Mouse (Mus musculus) cortical plate, adult 2 months (tissue): ENCODE results near the gene Zfp69. TPM values are rescaled to one million over a fixed set of nuclear protein-coding genes. Genes with fewer than 3 reads are reported as not detected.

Experiments
- H3K27ac ChIP-seq: fragments of 200-500 bp; 2 replicates; pipeline ENCODE4 v1.5.1; 2012; ENCODE audit warnings: low read length, control low read depth, inconsistent platforms; ENCODE audit not compliant: insufficient read depth
- H3K4me1 ChIP-seq: fragments of 200-500 bp; 2 replicates; pipeline ENCODE4 v1.6.1; 2011; ENCODE audit warnings: low read length; ENCODE audit not compliant: control insufficient read depth, insufficient read depth
- H3K4me3 ChIP-seq: fragments of 200-500 bp; 2 replicates; pipeline ENCODE4 v1.5.1; 2011; ENCODE audit warnings: mild to moderate bottlenecking, low read length, control low read depth; ENCODE audit not compliant: insufficient read depth
- CTCF ChIP-seq: fragments of 200-500 bp; IDR thresholded peaks from 2 replicates; pipeline ENCODE4 v1.5.1; 2011; ENCODE audit warnings: mild to moderate bottlenecking, control low read depth, low read length; ENCODE audit not compliant: insufficient read depth; ENCODE audit errors: extremely low read depth
- POLR2A ChIP-seq: fragments of 200-500 bp; IDR thresholded peaks from 2 replicates; pipeline ENCODE4 v1.6.1; 2011; ENCODE audit warnings: mild to moderate bottlenecking, low read length, control low read depth; ENCODE audit not compliant: insufficient read depth; ENCODE audit errors: extremely low read depth
- polyA plus RNA-seq: library from polyadenylated mRNA; depleted of rRNA; stranded (reverse); fragments of >200 nt; gene quantifications from 2 replicates; pipeline ENCODE4 v1.2.3, GENCODE M21; 2012

Gene Zfp69
- polyA plus RNA-seq, 1 experiment, result 1.5 TPM

DNA sequence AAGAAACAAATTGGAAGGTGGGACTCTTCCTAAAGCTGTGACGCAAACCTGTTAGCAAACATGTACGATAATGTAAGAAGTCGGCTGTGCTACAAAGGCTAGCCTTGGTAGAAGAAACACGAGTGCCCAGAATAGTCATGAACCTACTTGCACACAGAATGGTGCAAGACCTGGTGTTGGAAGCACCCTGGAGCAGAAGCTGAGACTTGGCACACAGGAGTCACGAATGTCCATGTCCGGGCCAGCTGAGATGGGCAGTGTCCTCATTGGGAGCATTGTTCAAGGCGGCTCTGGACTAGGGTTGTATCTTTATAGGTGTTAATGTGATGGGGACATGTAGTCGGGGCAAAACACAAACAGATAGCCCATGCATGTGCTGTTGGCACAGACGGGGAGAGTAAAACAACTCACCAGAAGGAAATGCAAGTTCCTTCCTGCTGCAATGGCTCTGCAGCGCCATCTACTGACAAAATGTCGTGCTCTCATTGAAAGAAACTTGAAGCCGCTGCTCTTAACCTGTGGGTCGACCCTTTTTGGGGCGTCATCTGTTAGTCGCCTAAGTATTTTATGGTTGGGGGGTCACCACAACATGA, 41.8 kb downstream of the Zfp69 start:
- no peak overlapping the region for H3K4me3 ChIP-seq
- no peaks in the 10 kb centered on the region for H3K4me1 ChIP-seq
- no peak overlapping the region for H3K27ac ChIP-seq
- TF ChIP-seq CTCF (peak; percentile 96), POLR2A (no peak)

DNA sequence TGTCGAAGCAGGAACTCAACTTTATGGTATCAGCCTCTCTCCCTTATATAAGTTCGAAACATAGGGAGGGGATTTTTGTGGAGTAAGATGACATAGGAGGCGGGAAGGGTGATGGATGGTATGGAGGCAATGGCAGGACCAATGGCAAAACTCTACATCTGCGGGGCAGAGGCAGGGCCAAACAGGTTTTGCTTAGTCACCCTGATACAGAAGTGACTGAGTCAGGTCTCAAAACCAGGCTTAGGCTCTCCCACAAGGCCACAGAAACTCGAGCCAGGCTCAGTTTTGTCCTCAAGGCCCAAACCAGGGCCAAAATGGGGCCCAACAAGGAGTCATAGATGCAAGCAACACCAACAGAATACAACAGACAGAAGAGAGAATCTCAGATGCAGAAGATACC, 45.9 kb downstream of the Zfp69 start:
- Histone ChIP-seq H3K4me1 (no peaks in the 10 kb centered on the region), H3K27ac (no peak overlapping the region), H3K4me3 (no peak overlapping the region)
- TF ChIP-seq CTCF (no peak), POLR2A (no peak)

DNA sequence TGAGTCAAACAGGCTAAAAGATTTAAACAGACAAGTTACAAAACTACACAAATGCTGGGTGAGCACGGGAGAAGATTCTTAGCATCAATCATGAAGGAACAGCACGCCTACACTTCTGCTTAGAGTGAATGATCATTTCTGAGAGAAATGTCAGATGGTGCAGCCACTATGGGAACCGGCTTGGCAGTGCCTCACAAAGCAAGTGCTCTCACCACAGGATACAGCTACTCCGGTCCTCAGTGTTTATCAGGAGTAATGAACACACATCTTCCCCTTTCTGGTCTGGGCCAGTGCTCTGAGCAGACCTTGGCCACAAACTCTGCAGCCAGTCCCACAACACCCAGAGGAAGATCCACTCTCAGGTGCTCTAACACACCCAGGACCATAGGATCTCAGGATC, 47.0 kb downstream of the Zfp69 start:
- Histone ChIP-seq H3K27ac (no peak overlapping the region), H3K4me1 (no peaks in the 10 kb centered on the region), H3K4me3 (no peak overlapping the region)
- TF ChIP-seq POLR2A (no peak), CTCF (no peak)

DNA sequence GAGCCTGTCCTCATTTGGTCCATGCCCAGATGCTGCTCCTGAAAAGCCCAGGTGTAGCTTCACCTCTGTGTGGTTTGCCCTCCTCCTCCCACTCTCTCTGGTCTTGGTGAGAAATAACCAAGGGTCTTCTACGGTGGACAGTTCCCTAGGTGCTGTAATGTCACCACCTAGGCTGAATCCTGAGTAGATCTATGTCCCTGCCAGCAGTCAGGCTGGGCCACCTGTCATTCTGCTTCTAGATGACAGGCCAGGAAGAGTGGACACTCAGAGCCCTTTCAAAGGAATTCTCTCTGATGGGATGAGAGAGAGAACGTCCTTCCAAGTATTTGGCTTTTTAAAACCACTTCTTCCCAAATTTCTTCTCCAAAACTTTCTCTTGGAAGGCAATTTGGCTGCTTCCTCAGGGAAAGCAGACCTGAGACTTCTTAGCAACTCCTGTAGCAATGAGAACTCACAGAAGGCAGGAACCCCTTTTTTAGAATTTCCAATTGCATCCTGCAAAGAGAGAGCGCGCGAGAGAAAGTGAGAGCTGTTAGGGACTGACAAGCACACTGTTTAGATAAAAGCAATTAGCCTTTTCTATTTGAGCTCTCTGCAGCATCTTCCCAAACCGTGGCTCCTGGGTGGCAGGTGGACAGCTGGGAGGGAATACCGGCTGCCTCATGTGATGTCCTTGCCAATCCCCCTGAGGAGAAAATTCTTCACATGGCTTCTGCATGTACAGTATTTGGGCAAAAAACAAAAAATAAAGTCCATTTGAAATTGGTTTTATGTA, 55.5 kb downstream of the Zfp69 start:
- Histone ChIP-seq H3K27ac (no peak overlapping the region), H3K4me1 (peaks cover 4% of the 10 kb centered on the region), H3K4me3 (no peak overlapping the region)
- TF ChIP-seq POLR2A, result no peak
- TF ChIP-seq CTCF, result no peak

DNA sequence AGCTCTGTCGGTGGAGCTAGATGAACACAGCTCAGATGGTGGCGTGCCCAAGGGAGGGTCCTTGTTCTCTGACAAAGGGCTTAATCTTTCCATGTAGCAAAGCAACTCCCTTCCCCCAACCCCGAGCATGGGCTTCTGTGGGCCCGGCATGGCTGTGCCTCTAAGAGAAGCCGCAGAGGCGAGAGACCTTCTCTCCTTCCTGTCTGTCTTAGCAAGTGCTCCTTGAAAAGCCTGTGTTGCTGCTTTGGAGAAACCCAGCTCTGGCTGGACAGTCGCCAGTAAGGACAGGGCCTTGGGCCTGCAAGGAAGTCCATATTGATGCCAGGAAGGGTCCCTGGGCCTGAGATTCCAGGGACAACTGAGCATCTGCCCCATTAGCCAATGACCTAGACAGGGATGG, 56.3 kb downstream of the Zfp69 start:
- H3K27ac ChIP-seq, result no peak overlapping the region
- no peak overlapping the region for H3K4me3 ChIP-seq
- no peak for TF ChIP-seq POLR2A
- no peak for TF ChIP-seq CTCF
- H3K4me1 ChIP-seq, result peaks cover 4% of the 10 kb centered on the region

DNA sequence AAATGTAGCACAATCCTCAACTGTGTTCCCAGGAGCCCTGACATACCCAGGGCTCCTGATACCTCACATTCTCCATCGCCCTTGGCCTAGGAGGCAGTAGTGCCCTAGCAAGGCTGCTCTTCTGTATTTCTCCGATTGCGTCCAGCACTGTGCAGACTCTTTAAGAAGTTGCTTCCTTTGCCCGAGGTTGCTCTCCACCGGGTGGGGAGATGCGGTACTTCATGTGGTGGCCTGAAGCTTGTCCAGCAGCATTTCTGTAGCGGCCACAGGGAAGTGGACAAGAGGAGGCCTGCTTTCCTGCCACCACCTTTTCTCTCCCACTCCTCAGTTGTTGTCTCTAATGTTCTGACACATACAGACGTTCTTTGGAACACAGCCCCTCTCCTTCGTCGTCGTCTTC, 56.9 kb downstream of the Zfp69 start:
- TF ChIP-seq POLR2A (no peak), CTCF (no peak)
- Histone ChIP-seq H3K27ac (no peak overlapping the region), H3K4me1 (peaks cover 4% of the 10 kb centered on the region), H3K4me3 (no peak overlapping the region)

DNA sequence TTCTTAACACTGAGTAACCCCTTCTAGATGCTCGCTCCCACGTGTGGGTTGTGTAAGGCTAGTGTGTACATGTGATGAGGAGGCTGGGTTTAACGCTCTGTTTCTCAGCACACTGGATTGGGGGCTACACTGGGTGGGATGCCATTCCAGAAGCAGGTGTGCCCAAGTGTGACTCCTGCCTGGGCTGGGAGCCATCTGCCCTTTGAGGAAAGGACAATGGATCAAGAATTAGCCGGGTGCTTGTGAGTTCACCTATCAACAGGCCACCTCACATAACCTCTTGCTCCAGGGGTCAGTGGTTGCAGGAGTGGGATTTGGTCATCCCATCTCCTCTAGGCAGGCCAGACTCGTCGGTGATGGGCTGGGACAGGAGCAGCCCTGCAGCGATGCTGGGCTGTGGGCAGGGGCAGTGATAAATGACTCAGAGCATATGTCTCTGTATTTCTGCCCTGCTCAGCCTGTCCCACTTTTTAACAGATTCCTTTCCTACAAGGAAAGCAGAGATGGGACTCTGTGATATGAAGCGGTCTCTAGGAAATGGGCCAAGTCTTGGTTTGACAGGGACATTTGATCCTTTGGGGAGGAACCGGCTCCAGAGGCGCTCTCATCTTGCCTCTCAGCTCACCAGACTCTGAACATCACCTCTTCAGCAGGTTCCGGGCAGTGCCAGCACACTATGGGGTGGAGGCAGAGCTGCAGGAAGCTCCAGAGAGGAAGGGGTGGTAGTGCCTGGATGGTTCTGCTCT, 57.7 kb downstream of the Zfp69 start:
- Histone ChIP-seq H3K4me1 (peaks cover 4% of the 10 kb centered on the region), H3K4me3 (no peak overlapping the region), H3K27ac (no peak overlapping the region)
- TF ChIP-seq POLR2A (no peak), CTCF (no peak)

DNA sequence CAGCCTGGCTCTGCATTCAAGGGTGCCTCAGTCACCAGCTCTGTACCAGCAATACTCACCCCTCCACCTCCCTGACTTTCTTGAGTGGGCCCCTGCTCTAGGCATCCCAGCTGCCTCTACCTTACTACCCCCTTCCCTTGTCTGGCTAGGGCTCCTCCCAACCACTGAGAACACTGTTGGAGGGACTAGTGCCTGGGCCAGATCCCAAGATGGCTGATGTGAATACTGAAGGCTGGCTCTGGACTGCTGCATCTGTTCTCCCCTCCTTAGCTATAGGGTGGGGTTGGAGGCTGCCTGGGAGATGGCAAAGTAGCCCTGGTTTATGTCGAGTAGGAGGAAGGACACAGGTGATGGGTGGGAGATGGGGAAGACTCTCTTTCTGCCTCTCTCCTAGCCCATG, 59.0 kb downstream of the Zfp69 start:
- Histone ChIP-seq H3K27ac (no peak overlapping the region), H3K4me1 (peaks cover 4% of the 10 kb centered on the region), H3K4me3 (no peak overlapping the region)
- no peak for TF ChIP-seq CTCF

DNA sequence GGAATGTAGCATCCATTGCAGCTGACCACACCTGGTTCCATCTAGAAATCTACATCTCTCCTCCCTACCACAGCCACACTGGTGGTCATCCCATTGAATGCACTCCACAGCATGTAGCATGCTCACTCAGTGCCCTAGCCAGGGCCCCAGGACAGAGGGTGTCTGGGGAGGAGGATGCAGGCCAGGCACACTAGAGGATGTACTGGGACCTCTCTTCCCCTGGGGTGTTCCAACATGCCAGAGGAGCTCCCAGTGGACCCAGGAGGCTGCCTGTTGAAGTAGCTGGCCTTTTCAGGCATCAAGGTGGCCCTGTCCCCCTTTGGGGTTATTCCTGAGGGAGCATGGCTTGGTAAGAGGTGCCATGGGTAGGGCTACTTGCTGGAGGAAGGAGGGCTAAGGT, 59.5 kb downstream of the Zfp69 start:
- Histone ChIP-seq H3K4me1 (peaks cover 4% of the 10 kb centered on the region), H3K4me3 (no peak overlapping the region), H3K27ac (no peak overlapping the region)
- TF ChIP-seq POLR2A (no peak), CTCF (no peak)
